Mouse (Mus musculus): ENCODE results near the gene Kif13a.

Kif13a gene

DNA sequence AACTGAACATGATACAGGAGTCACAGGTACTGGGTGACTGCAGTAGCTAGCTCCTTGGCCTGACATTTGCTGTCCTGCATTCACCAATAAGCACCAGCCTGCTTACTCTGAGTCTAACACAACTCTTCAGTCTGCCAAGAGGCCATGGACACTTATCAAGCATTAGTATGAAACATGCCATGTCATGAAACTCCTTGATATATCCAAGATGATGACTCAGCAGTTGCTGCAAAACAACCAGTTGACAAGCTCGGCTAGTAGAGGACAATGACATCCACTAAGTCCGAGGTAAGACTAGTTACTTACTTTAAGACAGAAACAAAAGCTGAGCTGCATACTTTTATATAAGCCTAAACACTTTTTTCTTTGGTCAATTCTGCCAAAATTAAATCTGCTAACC lies 204.4 kb downstream of the Kif13a start:
- DNase-seq: no peak

GRCm38 (mm10) chr13:46724371-46724770 lies 205.3 kb downstream of the Kif13a start:
- no peak for DNase-seq

DNA sequence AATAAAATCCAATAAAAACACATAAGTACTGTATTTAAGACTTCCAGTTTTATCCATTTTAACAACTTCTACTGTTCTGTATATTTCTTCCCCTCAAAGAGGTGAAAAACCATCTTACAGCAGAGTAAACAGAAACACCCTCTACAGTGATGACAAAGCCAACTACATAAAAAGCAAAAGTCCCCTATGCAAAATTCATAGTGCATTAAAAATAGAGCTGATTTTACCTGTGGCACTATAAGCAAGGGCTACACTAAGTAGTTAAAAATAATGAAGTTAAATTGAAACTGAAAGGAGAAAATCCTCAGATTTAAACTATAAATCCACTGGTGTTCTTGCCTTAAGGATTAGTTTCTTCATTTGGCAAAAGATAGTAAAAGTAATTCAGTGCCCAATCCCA lies 208.7 kb downstream of the Kif13a start:
- no peak for DNase-seq

DNA sequence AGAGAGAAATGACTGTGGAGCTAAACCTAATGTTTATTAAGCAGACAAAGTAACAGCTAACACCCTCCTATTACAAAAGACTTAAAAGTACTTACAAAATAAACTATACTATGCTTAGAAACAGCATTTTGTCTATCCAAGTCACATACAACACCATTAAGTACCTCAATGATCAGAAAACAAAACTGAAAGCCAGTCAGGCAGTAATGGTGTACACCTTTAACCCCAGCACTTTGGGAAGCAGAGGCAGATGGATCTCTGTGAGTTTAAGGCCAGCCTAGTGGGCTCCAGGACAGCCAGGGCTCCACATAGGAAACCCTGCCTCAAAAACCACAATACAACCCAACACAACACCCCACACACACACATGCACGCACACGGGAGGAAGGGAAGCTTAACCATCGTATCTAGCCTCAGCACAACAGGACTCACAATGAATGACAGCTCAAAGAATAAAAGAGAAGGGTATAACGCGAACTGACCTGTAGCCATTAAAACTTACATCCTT lies 210.7 kb downstream of the Kif13a start:
- no peak for DNase-seq

DNA sequence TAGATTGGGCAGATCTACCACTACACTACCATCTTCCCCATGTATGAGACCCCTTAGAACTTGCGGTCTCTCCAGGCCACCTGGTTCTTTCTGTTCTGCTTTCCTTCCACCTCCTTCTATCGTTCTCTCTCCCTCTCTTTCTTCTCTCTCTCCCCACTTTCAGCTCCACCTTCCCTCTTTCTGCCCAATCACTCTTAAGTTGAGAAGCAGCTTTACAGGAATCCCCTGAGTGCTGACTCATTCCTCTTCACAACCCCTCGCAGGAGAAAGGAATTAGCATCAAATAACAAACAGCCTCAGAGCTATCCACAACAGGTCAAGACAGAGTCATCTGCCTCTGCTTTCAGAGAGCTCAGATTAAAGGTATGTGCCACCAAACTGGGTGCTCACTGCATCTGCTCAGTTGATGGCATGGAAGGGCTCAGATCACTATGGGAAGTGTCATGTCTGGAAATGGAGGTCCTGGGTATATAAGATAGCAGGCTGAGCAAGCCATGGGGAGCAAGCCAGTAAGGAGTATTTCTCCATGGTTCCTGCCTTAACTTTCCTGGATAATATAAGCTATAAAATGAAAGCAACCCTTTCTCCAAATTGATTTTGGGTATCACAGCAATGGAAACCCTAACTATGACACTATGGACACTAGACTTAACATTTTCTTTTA lies 213.6 kb downstream of the Kif13a start:
- no peak for DNase-seq

DNA sequence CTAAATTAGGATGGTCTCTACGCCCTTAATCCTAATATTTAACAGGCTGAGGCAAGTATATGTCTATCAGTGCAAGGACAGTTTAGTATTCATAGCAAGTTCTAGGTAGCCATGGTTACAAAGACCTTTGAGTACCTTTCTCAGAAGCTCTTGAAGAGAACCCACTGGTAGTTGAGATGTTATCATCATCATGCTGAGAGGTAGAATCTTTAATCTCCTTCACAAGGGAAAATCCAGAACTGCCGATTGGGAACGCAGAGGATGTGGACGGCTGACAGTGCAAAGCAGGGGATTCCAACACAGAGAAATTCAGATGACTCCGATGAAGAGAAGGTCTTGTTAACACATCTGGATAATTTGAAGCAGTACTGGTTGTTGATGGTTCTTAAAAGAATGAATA lies 216.2 kb downstream of the Kif13a start:
- DNase-seq: no peak

DNA sequence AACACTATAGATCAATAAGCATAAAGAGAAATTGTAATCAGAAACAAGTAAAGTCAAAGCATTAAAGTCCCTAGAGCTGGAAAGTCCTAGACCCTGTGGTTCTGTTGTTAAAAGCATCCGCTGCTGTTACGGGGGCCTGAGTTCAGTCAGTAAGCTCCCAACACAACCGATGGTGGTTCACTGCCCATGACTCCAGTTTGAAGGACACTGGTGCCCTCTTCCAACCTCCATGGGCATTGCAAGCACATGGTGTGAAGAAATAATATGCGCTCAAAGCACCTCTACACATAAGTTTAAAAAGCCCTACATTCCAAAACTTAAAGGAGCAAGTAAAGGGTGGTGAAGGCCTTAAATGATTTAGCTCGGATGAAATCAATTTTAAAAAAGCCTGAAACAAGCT lies 226.5 kb downstream of the Kif13a start:
- DNase-seq: no peak

DNA sequence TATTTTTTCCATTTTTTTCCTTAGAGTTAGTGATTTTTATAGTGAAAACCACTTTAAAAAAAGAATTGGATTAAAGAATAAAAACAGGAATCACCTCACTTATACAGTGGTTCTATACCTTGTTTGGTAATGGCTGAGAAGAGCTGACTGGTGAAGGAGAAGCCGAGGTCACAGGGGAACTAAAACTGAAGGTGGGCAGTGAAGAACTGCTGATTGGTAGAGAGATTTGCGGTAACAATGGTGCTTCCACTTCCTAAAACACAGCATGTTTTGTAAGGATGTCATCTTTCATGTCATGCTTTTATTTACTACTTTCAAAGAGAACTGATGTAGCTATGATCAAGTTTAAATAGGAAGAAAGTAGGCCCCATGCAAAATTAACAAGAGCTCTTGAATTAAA lies 228.2 kb downstream of the Kif13a start:
- DNase-seq: no peak

DNA sequence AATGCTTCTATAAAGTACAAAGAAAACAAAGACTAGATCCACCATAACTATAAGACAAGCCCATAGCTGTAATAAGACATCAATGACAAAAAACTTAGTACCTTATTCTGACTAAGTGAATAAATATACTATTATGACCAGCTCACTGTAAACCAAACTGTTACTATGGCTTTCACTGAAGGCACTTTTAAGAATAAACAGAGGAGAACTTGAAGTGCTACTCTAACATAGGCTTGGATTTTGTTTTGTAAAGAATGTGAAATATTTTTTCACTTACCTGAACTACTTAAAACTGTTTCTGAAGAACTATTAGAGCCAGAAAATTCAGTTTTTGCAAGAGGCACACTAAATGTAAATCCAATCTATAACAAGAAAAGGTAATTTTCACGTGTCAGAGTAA lies 230.3 kb downstream of the Kif13a start:
- DNase-seq: no peak

Data from cerebellum, adult 18-20 months (tissue).